9 mouse cellular contexts compared by ENCODE assay signal in genomic region chr9:83956632-83957314, GRCm38 (mm10). TPM values are rescaled to one million over a fixed set of nuclear protein-coding genes. Genes with fewer than 3 reads are reported as not detected.
DNase-seq lines count a peak whose midpoint lies in the region; ATAC-seq and TF ChIP-seq lines count a peak whose summit lies in the region.
"Had no signal": no experiment of that assay in that cellular context is flagged by ENCODE, and none has a peak within 500 bp of the region (broad histone marks: within the 10 kb centered on the region; RNA-seq: fewer than 3 reads in every experiment).

No protein-coding gene starts in this region.

- no peak overlapping the region for H3K4me3 ChIP-seq in heart, embryonic 13.5 days
- H3K4me3 ChIP-seq in kidney, postnatal 0 days (replicated peaks; ENCODE audit: low read depth, low read length) = no peak overlapping the region
- no peak overlapping the region for H3K4me3 ChIP-seq in liver, embryonic 11.5 days (ENCODE audit: low read depth, low read length)
- H3K4me3 ChIP-seq: embryonic facial prominence, embryonic 12.5 days had no signal

- H3K9me3 ChIP-seq in heart, embryonic 13.5 days = no peaks in the 10 kb centered on the region
- no peaks in the 10 kb centered on the region for H3K9me3 ChIP-seq in kidney, postnatal 0 days (replicated peaks; ENCODE audit: low read length)
- H3K9me3 ChIP-seq in liver, embryonic 11.5 days (ENCODE audit: control insufficient read depth, low read length) = no peaks in the 10 kb centered on the region
- H3K9me3 ChIP-seq: embryonic facial prominence, embryonic 12.5 days had no signal

- no peak overlapping the region for H3K4me2 ChIP-seq in heart, embryonic 13.5 days
- H3K4me2 ChIP-seq in kidney, postnatal 0 days (ENCODE audit: low read length) = no peak overlapping the region
- no peak overlapping the region for H3K4me2 ChIP-seq in liver, embryonic 11.5 days
- H3K4me2 ChIP-seq: embryonic facial prominence, embryonic 12.5 days had no signal

- peaks cover 3% of the 10 kb centered on the region; the same call in 1 of the 2 replicates for H3K4me1 ChIP-seq in heart, embryonic 13.5 days
- no peaks in the 10 kb centered on the region for H3K4me1 ChIP-seq in kidney, postnatal 0 days (replicated peaks; ENCODE audit: insufficient read depth, low read length)
- H3K4me1 ChIP-seq in liver, embryonic 11.5 days (replicated peaks; ENCODE audit: control insufficient read depth, insufficient read depth, low read length) = no peaks in the 10 kb centered on the region
- H3K4me1 ChIP-seq: embryonic facial prominence, embryonic 12.5 days had no signal

- no peak for ATAC-seq in heart, embryonic 13.5 days (ENCODE audit: extremely low read depth, insufficient number of reproducible peaks, low FRiP score, low TSS enrichment)
- ATAC-seq in kidney, postnatal 0 days (replicated peaks; ENCODE audit: low FRiP score, low read depth) = peak; percentile 76; the same call in 1 of the 2 replicates
- peak; percentile 79 for ATAC-seq in liver, embryonic 11.5 days (replicated peaks; ENCODE audit: low FRiP score)

- peak overlapping the region; percentile 47; the same call in 1 of the 2 replicates for H3K9ac ChIP-seq in heart, embryonic 13.5 days
- H3K9ac ChIP-seq in kidney, postnatal 0 days (ENCODE audit: low read depth, low read length) = no peak overlapping the region
- no peak overlapping the region for H3K9ac ChIP-seq in liver, embryonic 11.5 days (ENCODE audit: low read depth, low read length)
- H3K9ac ChIP-seq: embryonic facial prominence, embryonic 12.5 days had no signal

- no peaks in the 10 kb centered on the region for H3K27me3 ChIP-seq in heart, embryonic 13.5 days (replicated peaks)
- no peaks in the 10 kb centered on the region for H3K27me3 ChIP-seq in kidney, postnatal 0 days (ENCODE audit: insufficient read depth, low read length)
- no peaks in the 10 kb centered on the region for H3K27me3 ChIP-seq in liver, embryonic 11.5 days (replicated peaks; ENCODE audit: control insufficient read depth, insufficient read depth, low read length)
- H3K27me3 ChIP-seq: embryonic facial prominence, embryonic 12.5 days had no signal

- TF ChIP-seq POLR2A in brain, embryonic 14.5 days (IDR thresholded peaks at IDR 0.05; ENCODE audit: borderline replicate concordance, extremely low read depth, insufficient read depth, insufficient read length, poor library complexity, severe bottlenecking) = no peak

- peak; percentile 82 for DNase-seq in CD4-positive, CD25-positive, alpha-beta regulatory T cell, adult 2 months (ENCODE audit: low read depth, low spot score)
- peak; percentile 90 for DNase-seq in brain, embryonic 14.5 days (ENCODE audit: low read depth)
- peak; percentile 31 for DNase-seq in fibroblast of lung, adult 2 months (ENCODE audit: low read depth)
- DNase-seq in kidney, postnatal 0 days (ENCODE audit: low spot score) = peak; percentile 89
- peak; percentile 55 for DNase-seq in liver, embryonic 11.5 days (ENCODE audit: low spot score)
- DNase-seq in naive thymus-derived CD4-positive, alpha-beta T cell, adult 2 months (ENCODE audit: low read depth) = peak; percentile 74
- DNase-seq in spleen, postnatal 4 days (ENCODE audit: low spot score in 2 of 2) = peak; percentile 63 to 81

- WGBS in heart, embryonic 13.5 days = 47% methylated on average over 15 of the region's 15 CpGs
- 42% methylated on average over 15 of the region's 15 CpGs for WGBS in kidney, postnatal 0 days
- WGBS in liver, embryonic 11.5 days = 48% methylated on average over 15 of the region's 15 CpGs

- no peak overlapping the region for H3K27ac ChIP-seq in heart, embryonic 13.5 days (replicated peaks)
- H3K27ac ChIP-seq in kidney, postnatal 0 days = no peak overlapping the region
- no peak overlapping the region for H3K27ac ChIP-seq in liver, embryonic 11.5 days (ENCODE audit: low read depth, low read length)
- H3K27ac ChIP-seq: embryonic facial prominence, embryonic 12.5 days had no signal

- peak; percentile 93 for TF ChIP-seq CTCF in brain, embryonic 14.5 days (IDR thresholded peaks at IDR 0.05; ENCODE audit: borderline replicate concordance, extremely low read depth, insufficient read depth, insufficient read length)
- peak; percentile 94 for TF ChIP-seq CTCF in kidney, postnatal 0 days (IDR thresholded peaks at IDR 0.05; ENCODE audit: low read depth)

- H3K36me3 ChIP-seq in heart, embryonic 13.5 days = peaks cover 14% of the 10 kb centered on the region
- H3K36me3 ChIP-seq in kidney, postnatal 0 days (ENCODE audit: insufficient read depth, low read length) = no peaks in the 10 kb centered on the region
- H3K36me3 ChIP-seq in liver, embryonic 11.5 days (ENCODE audit: control insufficient read depth, insufficient read depth, low read length) = no peaks in the 10 kb centered on the region

RNA-seq across cellular contexts. Expression of gene Bckdhb, which starts 31.8 kb away (rescaled TPM):
- 21.9 and 27.6 TPM in 2 replicates for polyA plus RNA-seq in brain, embryonic 14.5 days (2012; rRNA removed)
- 43.3 and 50.0 TPM in 2 replicates for polyA plus RNA-seq in heart, embryonic 13.5 days (2015; fragmentation: Nextera tagmentation; extraction: Ambion mirVana)
- 50.6 and 50.7 TPM in 2 replicates for polyA plus RNA-seq in kidney, postnatal 0 days (2015; fragmentation: Nextera tagmentation; extraction: Ambion mirVana)
- 34.8 and 37.1 TPM in 2 replicates for polyA plus RNA-seq in liver, embryonic 11.5 days (2014; fragmentation: Nextera tagmentation; extraction: Ambion mirVana)

Comparison
In these comparisons a context has a peak if more than half of its experiments do, and no peak if none do; other contexts are left out.
1. DNase-seq: peak in every context shown above with its lines; median percentile 90 in brain, embryonic 14.5 days; 89 in kidney, postnatal 0 days; 82 in CD4-positive, CD25-positive, alpha-beta regulatory T cell, adult 2 months; 74 in naive thymus-derived CD4-positive, alpha-beta T cell, adult 2 months; 72 in spleen, postnatal 4 days; 55 in liver, embryonic 11.5 days; 31 in fibroblast of lung, adult 2 months.